Mouse (Mus musculus): ENCODE results near the gene Tnks1bp1.

Tnks1bp1 gene

DNA sequence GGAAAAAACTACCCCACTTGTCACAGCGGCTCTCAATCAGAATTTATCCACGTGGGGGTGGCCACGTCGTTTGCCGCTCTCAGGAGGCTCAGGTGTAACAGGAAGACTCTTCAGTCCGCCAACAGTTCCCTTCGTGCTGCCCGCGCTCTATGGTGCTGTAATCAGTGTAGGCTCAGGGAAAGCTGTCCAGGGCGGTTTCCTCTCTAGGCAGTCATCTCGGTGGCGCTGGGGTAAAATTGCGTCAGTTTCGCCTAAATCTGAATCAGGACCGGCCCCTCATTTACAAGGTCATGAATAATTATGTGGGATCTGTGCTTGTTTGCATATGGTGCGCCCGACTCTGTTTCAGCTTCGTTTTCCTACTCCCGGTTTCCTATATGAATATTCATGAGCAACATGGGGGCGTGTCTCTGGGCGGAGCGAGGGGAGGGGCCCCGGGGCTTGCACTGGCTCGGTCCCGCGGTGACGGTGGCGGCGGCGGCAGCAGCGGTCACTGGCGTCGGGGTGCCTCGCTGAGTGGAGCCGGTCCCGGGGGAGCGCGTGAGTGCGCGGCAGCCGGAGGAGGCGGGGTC, at the start of gene Tnks1bp1:
TSS of gene Tnks1bp1 (plus strand) at position 427 of the 572 bp plus-strand sequence.
- DNase-seq = peak; percentile 92

DNA sequence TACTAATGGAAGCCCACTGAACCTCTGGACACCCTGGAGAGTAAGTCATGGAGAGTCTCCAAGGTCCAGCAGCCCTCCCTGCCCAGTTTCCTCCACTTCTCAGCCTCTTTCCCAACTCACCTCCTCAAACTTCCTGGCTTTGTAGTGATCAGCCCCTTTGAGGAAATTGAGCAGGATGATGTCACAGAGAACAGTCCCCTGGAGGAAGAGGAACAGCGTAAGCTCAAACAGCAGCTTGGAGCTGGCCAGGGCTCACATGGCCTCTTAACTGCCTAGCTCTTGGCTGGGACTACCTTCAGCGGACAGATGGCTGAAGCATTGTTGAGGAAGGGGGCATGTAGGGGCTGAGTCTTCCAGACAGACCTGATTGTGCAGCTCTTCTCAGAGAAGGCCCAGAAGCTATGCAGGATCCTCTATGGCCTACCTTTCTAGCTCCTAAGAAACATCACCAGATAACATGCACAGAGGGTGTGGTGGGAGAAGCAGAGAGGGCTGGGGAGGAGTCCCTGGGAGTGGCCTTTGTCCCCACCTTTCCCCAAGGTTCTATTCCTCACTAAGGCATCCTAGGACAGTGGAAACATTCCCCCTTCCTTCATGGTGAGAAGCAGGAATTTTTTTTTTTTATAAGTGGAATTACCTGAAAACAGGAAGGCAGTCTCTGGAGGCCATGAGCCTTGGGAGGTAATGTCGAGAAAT, 48.2 kb upstream of the Tnks1bp1 start:
- DNase-seq = no peak

DNA sequence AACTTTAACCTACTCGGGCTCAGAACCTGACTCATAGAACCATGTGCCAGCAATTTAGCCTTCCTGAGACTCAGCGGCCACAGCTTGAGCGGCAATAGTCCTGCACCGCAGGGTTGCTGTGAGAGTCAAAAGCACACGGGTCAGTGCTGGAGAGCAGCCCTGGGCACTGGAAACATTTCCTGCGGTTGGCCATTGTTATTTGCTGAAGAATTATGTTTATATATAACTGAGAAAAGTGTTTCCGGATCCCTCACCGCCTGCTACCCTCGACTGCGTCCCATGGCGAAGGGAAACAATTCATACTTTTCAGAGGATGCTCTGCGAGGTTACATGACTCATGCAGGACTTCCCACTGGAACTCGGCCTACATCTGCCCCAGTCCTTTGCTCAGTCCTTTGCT, 46.3 kb upstream of the Tnks1bp1 start:
- DNase-seq = no peak

DNA sequence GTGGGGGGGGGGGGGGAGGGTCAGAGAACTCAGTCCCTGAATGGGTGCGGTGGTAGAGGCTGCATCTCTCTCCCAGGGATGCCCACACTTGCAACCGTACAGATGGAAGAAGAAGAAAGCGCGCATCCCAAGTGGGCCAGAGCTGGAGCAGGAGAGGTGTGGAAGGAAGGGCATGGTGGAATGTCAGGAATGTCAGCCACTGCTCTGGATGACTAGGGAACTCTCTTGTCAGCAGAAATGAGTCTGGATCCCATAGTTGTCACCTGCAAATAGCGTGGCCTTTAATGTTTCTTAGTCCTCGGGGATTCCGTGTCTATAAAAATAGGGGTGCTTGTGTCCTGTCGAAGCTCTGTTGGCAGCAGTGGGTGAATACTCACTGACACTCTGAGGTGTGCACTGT, 45.2 kb upstream of the Tnks1bp1 start:
- no peak for DNase-seq

DNA sequence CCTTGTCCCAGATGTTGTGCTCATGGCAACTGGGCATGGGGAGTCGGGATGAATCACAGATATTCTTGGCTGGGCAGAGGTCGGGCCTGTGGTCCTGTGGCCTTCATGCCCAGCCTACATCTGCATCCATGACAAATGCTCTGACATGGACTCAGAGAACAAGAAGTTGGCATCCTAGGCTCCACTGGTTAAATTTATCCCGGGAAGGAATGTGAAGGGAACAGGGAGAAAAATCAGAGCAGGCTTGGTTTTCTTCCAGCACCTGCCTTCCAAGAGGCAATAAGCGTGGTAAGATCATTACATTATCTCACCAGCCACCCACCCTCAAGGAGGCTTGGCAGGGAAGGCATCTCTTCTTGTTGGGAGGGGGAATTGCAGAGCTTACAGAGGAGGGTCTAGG, 43.5 kb upstream of the Tnks1bp1 start:
- no peak for DNase-seq

DNA sequence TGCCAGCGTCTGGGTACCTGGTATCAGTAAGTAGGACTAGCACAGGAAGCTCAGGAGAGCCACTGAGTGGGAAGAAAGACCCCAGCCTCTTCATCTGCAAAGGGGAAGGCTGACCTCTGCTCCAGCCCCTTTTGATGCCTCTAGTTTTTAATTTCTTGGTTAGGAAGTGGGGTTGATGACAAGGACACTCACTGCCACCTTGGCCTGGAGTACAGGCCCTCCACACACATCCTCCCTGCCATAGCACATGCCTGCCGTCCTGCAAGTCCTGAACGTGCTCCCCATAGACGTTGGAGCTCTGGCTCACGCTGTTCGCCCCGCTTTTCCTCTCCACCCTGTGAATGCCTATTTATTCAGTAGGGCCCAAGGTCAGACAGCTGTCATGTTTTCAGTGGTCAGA, 41.2 kb upstream of the Tnks1bp1 start:
- DNase-seq = no peak

DNA sequence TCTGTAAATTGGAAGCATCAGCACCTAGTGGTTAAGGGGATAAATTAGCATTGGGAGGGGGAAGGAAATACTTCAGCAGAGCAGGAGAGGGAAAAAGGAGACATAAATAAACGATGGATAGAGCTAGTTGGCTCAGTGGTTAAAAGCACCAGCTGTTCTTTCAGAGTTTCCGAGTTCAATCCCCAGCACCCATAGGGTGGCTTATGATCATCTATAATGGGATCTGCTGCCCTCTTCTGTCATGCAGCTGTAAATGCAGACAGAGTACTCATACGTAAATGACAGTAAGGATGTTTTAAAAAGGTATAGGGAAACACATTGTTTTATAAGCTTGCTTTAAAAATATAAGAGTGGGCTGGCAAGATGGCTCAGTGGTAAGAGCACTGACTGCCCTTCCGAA, 40.1 kb upstream of the Tnks1bp1 start:
- no peak for DNase-seq

DNA sequence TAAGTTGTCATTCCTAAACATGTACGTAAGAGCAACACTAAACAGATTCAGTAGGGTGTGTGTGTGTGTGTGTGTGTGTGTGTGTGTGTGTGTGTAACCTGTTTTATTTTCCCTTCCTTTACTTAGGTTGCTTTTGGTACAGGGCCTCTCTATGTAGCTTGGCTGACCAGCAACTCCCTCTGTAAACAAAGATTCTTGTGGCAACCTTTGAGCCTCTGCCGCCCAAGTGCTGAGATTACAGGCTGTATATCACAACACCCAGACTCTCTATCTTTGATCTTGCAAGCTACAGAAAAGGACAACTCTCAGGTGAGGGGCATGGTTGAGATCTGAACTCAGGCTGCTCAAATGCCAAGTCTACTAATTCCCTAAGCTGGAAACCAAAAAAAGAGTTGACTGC, 38.6 kb upstream of the Tnks1bp1 start:
- DNase-seq = no peak

DNA sequence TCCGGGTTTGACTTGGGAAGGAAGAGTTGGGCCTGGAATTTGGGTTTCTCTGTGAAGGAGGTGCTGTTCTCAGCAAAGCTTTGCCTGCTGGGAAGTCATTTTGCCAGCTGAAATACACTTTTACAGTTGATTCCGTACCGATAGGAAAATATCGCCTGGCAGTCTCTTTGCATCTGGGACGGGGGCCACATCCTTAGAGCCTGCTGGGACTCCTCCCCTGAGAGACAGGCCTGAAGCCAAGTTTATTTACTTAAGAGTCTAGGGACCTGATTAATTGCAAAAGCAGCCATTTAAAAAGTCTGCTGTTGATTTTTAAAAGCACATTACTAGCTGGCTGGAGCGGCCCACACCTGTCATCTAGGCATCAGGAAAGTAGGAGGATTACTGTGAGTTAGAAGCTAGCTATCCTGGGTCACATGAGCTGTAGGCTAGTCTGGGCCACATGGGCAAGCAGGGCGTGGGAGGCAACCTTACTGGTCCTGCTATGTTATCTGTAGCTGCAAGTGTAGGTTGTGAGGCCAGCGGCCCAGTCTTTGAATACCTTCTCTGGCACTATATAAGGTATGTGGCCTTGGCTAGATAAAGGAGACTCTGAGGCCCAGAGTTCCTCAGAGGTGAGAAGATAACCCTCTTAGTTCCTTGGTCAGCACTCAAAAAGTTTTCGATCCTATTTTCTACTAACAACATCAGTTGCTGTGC, 35.8 kb upstream of the Tnks1bp1 start:
- DNase-seq = no peak

DNA sequence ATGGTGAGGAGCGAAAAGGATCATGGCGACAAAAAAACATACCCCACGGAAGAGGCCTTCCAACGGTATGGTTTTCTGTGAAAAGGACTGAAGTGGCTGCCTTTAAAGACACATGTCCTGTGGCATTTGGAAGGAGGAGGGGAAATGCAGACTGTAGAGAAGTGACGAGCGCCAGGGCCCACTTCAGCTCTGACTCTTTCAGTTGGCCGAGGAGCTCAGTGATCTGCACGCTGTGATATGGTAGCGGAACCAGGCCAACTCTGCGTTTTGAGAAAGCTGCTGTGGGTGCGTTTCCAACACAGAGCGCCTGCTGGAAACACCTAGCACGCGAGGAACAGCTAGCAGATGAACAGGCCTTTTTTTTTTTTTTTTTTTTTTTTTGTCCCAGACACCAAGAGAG, 35.1 kb upstream of the Tnks1bp1 start:
- no peak for DNase-seq

DNA sequence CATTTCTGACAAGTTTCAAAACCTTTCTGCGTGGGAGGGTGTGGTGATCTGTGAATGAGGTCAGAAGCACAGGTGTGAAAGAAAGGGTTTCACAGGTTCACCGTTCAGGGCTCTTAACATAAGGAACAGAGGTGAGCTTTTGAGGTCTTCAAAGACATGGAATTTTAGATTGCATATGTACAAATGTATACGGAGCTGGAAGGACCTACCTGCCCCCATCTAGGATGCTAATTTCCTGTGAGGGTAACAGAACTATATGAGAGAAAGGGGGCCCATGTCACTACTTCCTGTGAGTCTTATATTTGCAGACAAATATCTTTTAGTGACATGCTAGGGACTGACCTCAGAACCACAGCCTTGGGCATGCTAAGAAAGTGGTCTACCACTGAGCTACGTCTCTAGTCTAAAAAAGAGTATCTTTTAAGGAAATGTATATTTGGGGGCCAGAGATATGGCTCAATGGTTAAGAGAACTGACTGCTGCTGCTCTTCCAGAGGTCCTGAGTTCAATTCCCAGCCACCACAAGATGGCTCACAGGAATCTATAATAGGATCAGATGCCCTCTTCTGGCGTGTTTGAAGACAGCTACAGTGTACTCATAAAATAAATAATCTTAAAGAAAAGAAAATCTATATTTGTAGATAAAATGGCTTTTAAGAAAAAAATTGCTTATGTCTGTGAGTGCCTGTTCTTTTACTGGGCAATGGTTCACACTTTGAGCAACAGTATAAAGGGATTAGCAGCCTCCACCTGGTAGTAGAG, 33.8 kb upstream of the Tnks1bp1 start:
- no peak for DNase-seq

DNA sequence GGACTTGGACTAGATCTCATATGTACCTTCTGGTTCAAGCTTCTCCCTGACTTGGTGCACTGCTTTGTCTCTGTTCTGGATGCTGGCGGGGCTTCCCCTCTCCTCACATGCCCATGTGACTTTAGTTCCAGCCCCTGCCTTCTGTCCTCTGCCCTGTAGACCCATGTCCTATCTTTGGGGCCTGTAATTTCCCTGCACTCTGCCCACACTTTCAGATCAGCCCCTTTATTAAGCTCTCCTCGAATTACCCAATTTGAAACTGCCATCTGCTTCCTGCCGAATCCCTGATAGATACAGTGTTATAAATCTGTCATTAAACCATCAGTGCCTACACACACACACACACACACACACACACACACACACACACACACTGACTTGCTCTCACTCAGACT, 33.2 kb upstream of the Tnks1bp1 start:
- no peak for DNase-seq

DNA sequence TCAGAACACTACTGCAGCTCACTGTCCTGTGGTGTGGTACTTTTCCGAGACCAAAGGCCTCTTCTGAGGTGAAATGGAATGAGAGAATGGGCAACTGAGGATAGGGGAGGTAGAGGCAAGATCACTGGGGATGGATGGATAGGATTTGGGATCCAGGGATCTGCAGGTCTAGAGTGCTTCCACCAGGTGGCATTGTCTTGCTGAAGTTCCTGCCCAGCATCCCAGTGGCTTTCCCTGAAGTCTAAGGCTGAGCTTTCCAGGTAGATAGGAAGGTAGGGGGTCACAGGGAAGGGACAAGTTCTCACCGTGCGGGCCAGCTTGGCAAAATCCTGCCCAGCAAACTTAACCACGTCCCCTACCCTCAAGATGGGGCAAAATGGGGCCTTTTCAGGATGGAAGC, 25.8 kb upstream of the Tnks1bp1 start:
- no peak for DNase-seq

DNA sequence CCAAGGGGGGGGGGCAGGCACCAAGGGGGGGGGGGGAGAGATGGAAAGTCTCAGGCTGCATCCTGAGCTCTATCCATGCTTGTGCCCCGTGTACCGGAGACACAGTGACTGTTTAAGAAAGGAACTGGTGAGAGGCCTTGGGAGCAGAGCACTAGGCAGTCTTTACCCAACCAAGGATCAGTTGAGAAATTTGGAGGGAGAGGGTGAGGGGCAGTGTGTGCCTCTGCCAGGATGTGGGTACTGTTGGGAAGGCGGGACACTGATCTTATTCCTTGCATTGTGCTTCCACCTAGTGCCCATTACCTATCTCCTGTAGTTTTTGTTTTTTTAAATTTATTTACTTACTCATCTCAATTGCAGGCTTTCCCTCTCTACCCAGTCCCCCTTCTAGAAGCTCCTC, 21.6 kb upstream of the Tnks1bp1 start:
- DNase-seq = no peak

DNA sequence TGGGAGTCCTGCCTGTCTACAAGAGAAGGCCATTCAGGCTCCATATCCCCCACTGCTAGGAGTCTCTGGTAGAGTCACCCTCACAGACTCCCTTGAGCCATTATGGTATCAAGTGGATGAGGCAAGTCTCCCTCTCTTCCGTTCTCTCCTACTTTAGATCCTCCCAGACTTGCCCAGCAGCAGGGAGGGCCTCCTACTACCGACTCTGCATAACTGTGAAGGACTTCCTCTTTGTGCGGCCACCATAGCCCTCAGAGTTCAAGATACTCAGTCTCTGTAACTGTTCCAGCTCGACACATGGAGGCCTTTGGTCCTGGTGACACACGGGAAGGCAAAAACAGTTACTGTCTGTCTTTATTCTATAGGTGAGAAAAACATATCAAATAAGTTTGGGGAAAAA, 20.5 kb upstream of the Tnks1bp1 start:
- no peak for DNase-seq

DNA sequence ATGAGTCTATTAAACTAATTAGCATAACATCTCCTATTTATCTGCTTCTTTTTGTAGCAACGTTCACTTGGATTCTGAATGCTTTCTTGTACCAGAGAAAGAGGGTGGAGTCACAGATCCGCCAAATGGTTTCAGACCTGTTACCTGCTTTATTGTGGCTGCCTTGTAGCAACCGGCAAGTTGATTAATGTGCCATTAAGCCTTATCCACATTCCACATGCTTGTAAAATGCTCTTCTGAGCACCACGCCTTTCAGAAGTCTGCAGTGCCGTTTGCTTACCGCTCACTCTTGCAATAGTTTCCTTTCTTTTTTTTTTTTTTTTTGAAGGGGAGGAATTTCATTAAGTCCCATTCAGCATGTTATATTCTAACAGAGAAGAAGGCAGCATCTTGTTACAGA, 17.9 kb upstream of the Tnks1bp1 start:
- no peak for DNase-seq

DNA sequence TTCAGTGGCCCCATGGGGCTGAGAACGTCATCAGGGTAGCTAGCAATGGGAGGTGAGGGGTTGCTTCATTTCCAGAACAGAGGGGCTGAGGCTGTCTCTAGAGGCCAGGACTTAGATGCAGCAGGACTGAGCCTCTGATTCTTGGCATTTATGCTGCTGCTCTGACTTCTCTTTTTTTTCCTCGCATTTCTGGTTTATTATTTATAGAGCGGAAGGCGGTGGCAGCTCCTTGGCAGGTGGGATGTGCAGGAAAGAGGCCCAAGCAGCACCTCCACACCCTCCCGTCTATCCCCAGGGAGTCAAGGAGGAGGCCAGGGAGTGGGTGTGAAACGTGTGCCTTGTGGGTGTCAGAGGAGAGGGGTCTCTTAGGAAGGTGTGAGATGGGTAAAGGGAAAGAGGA, 16.8 kb upstream of the Tnks1bp1 start:
- no peak for DNase-seq

DNA sequence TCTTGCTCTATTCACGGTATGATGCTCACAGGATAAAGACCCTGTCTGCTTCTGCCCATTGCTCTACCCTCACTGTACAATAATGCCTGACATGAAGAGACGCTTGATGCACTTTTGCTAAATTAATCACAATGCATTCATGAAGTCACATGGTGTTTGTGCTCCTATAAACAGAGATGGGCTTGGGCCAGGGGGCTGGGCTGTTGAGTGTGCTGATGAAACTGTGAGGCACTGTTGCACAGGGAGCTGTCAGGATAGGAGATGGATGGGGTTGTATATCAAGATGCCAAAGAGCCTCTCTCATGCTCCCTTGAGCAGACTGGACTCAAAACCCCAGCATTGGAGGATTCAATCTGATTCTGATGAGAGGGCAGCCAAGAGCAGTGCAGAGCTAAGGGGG, 14.7 kb upstream of the Tnks1bp1 start:
- DNase-seq = no peak

DNA sequence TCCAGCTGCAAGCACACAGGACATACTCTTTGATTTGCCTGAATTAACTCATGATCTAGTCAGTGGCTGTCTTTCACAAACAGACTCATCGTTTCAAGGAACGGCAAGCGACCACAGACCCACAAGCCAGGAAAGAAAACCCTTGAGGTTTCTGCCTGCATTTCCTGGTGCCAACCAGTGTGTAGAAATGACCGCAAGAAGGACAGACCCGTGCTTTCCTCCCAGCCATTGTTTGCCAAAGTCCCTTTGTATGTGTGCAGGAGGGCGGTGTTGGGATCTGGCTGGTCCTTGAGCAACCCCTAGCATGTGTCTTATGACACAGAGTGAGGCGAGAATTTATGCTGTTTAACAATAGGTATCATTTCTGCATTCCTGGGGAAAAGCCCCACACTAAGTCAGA, 13.7 kb upstream of the Tnks1bp1 start:
- DNase-seq = no peak

DNA sequence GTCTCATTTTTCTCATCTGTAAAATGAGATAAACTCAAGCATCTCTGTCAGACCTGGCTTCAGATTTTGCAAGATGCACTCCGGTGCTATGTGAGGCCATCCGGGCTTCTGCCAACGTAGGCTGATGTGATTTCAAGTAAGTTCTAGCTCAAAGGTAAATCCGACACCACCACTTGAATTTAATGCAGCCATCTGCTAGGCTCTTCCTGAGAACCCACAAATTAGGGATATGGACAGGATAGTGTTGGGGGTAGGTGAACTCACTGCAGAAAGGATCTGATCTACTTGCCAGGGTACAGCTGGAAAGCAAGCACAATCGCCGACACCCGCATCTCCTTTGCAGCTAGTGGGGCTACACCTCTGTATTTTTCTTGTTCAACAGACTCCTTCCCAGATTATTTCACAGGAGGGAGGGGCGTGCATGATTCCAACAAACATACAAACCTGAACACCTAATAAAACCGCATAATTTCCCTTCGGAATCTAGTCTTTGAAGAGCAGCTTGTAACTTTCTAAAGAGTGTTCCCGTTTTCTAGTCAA, 11.2 kb upstream of the Tnks1bp1 start:
- no peak for DNase-seq

DNA sequence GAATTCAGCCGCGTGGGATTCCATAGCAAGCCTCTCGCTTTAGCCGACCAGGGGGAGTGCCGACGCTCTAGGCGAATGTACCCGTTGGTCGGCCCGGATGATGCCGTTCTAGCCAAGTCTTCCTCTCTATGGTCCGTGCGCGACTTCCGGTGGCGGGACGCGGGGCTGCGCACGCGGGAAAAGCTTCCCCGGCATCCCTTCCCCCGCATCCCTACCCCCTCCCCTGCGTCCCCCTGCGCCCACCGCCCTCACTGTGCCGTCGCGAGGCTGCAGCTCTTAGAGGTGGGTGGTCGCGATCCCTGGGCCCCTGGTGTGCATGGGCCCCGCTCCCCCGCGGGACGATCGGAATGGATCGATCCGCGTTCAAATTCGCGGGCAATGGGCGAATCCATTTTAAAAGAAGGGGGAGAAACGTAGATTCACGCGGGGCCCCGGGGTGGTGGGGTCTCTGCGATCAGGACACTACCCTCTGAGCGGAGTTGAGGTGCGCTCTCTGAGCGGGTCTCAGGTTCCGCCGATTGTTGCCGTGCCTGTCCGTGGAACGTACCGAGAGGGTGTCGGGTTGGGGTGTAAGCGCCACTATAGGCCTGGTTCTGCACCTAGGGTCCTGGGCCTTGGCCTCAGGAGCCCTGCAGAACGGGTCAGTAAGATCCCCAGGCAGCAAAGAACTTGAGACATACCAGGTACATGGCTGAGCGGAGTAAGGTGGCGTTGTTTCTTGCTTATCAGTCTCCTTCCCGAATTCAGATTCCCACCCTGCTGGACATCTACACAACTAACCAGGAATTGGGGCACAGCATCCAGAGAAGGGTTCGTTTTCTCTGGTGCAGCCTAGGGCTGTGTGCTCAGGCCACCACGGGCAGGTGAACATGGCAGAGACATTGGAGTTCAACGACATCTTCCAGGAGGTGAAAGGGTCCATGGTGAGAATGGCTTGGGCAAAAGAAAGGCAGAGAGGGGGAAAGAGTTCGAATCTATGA, 10.5 kb upstream of the Tnks1bp1 start, which contains the start of the genes Ssrp1 and P2rx3:
TSS of gene Ssrp1 (plus strand) at position 188 of the 980 bp plus-strand sequence.
TSS of gene P2rx3 (minus strand) at position 416 of the 980 bp plus-strand sequence.
- peak; percentile 92 for DNase-seq

DNA sequence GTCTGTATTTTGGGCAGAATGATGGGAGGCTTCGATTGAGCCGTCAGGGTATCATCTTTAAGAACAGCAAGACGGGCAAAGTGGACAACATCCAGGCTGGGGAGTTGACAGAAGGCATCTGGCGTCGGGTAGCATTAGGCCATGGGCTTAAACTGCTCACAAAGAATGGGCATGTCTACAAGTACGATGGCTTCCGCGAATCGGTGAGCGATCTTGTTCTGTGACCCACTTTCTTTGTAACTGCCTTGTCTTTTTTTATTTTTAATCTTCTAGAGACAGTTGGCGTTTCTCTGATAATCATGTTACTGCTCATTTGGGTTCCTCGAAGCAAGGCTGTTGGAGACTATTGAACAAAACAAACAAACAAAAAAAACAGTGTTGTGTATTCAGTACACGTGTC, 9.5 kb upstream of the Tnks1bp1 start:
- no peak for DNase-seq

Measured in cerebellum, postnatal 36 days (tissue).